Mouse (Mus musculus) embryonic stem cell, embryonic (primary cell): ENCODE measurements around the gene Slc6a6.

Experiments
- CTCF ChIA-PET, 4 experiments: fragments of 300-600 bp in 2 of 4; fragments of 350-600 bp in 2 of 4; sonication (Branson Sonifier 250); formaldehyde crosslinking; loops; one replicate each; lab custom pipeline; 2022; ENCODE audit warnings: inconsistent platforms in 2 of 4; lab: Charles Lee
- POLR2A ChIA-PET, 4 experiments: fragments of 300-600 bp in 2 of 4; fragments of 350-600 bp in 2 of 4; sonication (Branson Sonifier 250); formaldehyde crosslinking; loops; one replicate each; lab custom pipeline; 2022; ENCODE audit warnings: antibody characterized with exemption in 4 of 4, inconsistent platforms in 1 of 4; lab: Charles Lee

Gene Slc6a6

DNA sequence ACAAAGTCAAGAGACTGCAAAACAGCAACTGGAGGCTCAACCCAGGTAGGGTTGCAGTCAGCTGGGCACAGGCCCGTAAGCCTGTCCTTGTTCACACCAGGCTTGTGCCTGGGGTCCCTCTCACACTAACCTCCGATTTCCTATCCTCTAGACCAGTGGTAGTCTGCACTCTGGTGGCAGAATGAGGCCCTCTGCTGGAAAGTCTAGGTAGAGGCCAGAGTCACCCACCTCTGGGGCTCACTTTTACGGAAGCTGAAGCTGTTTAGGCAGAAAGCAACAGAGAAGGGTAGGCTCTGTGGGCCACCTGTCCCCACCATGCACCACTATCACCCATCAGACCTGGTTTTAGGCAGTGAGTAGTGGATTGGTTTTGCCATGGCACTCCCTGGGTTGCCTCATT lies 67.1 kb downstream of the Slc6a6 start:
- POLR2A ChIA-PET, result interaction anchor here in 2 of 4 experiments (0.5 to 1.5 kb wide), 8 partner anchors 9 to 372 kb away, joined by 3 to 4 read pairs (median 3); partner anchors contain the start of gene Slc6a6 (in 1 of the 2)
- CTCF ChIA-PET, result interaction anchor here (0.5 to 2.7 kb wide), 18 partner anchors 9 to 751 kb away, joined by 3 to 19 read pairs (median 3); no protein-coding TSS in a partner anchor

- CTCF ChIA-PET, result no interaction called here
- POLR2A ChIA-PET, result interaction anchor here in 1 of 4 experiments (0.7 to 1.8 kb wide), 3 partner anchors 13 to 177 kb away, joined by 3 to 4 read pairs (median 3); no protein-coding TSS in a partner anchor
Observed at GRCm38 (mm10) chr6:91752884-91753283, 69.0 kb downstream of the Slc6a6 start.

DNA sequence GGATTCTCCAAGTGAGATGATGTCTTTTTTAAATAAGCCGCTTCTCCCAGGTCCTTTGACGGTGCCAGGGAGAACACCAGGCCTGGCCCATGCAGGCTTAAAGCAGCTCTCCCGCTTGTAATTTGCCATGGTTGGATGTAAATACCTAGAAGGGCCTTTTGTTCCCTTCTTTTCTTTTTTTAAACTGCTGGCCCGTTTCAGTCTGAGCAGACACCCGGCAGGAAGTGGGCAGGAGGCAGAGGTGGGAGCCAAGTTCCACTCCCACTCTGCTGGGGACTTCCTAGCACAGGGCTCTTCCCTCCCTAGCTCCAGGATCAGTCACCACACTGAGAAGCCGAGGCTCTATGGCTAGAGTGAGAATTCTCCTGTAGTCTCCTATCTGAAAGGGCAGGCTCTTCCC lies 70.2 kb downstream of the Slc6a6 start:
- ChIA-PET POLR2A (interaction anchor here in 2 of 4 experiments (0.9 to 1.8 kb wide), 6 partner anchors 10 to 88 kb away, joined by 3 to 4 read pairs (median 3); partner anchors contain the start of gene Slc6a6 (in 1 of the 2)), CTCF (interaction anchor here in 1 of 4 experiments (0.9 to 1.6 kb wide), 2 partner anchors 99 to 320 kb away, joined by 3 to 4 read pairs; no protein-coding TSS in a partner anchor)

GRCm38 (mm10) chr6:91754845-91755244 lies 71.0 kb downstream of the Slc6a6 start:
- CTCF ChIA-PET, result interaction anchor here in 3 of 4 experiments (0.6 to 1.6 kb wide), 6 partner anchors 15 to 319 kb away, joined by 3 to 5 read pairs (median 3); no protein-coding TSS in a partner anchor
- POLR2A ChIA-PET, result interaction anchor here in 1 of 4 experiments (0.9 to 1.8 kb wide), 6 partner anchors 11 to 89 kb away, joined by 3 to 4 read pairs (median 3); no protein-coding TSS in a partner anchor

DNA sequence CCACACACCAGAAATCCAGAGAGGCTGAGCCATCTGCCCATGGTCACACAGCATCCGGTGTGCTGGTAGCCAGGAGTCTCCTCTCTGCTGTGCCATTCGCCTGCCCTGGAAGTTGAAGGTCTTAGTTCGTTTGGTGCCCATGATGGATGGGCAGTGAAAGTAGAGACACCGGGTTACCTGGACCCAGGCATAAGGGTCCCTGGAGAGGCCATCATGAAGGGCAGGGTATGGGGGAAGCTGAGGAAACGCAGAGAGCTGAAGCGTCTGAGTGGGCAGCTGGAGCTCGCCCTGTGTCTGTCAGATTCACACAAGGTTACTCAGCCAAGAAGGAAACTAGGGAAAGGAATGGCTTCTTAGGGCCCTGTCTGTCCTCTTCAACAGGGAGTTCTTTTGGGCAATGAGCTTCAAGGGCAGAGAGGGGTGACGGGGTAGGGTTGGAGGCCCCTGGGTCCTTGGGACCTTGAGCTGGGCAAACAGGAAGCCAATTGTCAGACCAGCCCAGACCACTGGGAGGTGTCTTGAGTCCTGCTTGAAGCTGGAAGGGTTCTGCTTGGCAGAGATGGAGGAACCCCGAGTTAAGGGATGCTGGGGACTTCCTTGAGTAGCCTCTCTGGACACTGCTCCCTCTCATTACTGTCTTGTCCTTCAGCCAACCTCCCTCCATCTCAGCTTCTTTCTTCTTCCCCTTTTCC lies 78.3 kb downstream of the Slc6a6 start:
- ChIA-PET POLR2A (interaction anchor here in 2 of 4 experiments (0.6 to 1.9 kb wide), 13 partner anchors 8 to 329 kb away, joined by 3 to 5 read pairs (median 3); partner anchors contain the start of gene Nr2c2 (in 1 of the 2)), CTCF (interaction anchor here in 2 of 4 experiments (0.9 to 1.3 kb wide), 2 partner anchors 18 to 235 kb away, joined by 4 read pairs; no protein-coding TSS in a partner anchor)

GRCm38 (mm10) chr6:91767550-91767949 lies 83.7 kb downstream of the Slc6a6 start:
- CTCF ChIA-PET, result interaction anchor here in 3 of 4 experiments (0.6 to 1.0 kb wide), 3 partner anchors 85 to 487 kb away, joined by 3 read pairs; no protein-coding TSS in a partner anchor
- POLR2A ChIA-PET, result interaction anchor here in 1 of 4 experiments (0.7 to 1.2 kb wide), 2 partner anchors 75 to 335 kb away, joined by 4 to 5 read pairs; no protein-coding TSS in a partner anchor

GRCm38 (mm10) chr6:91773951-91774350 lies 90.1 kb downstream of the Slc6a6 start:
- ChIA-PET POLR2A (interaction anchor here in 1 of 4 experiments (1.5 kb wide), 1 partner anchor 11 kb away, joined by 5 read pairs; no protein-coding TSS in a partner anchor), CTCF (interaction anchor here in 3 of 4 experiments (0.5 to 0.6 kb wide), 3 partner anchors 18 to 289 kb away, joined by 3 to 5 read pairs (median 4); no protein-coding TSS in a partner anchor)

- POLR2A ChIA-PET, result no interaction called here
- CTCF ChIA-PET, result interaction anchor here in 3 of 4 experiments (0.6 to 2.2 kb wide), 8 partner anchors 16 to 295 kb away, joined by 3 to 6 read pairs (median 4); no protein-coding TSS in a partner anchor
Observed at GRCm38 (mm10) chr6:91776543-91776942, 92.7 kb downstream of the Slc6a6 start.

- ChIA-PET POLR2A (interaction anchor here in 1 of 4 experiments (1.5 kb wide), 1 partner anchor 16 kb away, joined by 3 read pairs; no protein-coding TSS in a partner anchor), CTCF (interaction anchor here in 3 of 4 experiments (0.6 to 1.2 kb wide), 3 partner anchors 16 to 202 kb away, joined by 3 to 4 read pairs (median 4); no protein-coding TSS in a partner anchor)
Observed at GRCm38 (mm10) chr6:91779206-91779605, 95.4 kb downstream of the Slc6a6 start.

DNA sequence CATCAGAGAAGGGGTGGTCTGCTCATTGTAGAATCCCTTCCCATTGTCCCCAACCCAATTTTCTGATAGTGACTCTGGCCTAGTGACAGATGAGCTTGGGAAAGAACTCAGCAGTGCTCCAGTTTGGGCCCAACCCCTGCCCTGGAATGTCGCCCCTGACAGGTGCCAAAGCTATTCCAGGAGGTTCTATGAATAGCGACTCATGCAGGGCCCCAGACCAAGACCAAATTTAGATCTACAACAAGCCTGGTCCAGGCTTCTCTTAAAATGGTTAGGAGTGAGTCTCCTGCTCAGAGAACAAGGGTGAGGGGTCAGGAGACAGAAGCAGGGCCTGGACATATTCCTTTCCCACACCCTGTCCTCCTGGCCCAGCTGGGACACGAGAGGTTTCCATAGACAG lies 101.2 kb downstream of the Slc6a6 start:
- ChIA-PET CTCF (no interaction called here), POLR2A (interaction anchor here in 1 of 4 experiments (0.7 to 1.6 kb wide), 2 partner anchors 10 to 22 kb away, joined by 3 to 4 read pairs; no protein-coding TSS in a partner anchor)

DNA sequence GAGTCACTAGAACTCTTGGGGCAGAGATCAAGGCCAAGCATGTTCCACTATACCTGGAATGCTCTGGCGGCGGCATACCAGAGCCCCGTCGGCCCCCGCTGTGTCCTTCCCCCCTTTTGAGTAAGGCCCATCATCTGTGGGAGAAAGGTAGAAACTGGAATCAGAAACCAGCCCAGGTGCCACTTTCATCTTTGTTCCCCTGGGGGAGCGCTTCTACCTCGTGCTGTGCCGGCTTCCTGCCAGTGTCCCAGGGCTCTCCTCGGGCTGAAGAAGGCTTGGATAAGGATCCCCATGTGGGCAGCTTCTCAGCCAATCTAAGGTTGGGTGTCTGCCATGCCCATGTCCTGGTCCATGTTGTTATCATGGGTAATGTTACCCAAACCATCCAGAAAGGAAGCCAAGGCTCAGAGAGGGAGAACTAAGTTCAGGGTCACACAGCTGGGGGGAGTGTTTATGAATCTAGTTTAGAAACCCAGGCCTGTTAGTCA lies 104.5 kb downstream of the Slc6a6 start:
- ChIA-PET POLR2A (no interaction called here), CTCF (no interaction called here)

DNA sequence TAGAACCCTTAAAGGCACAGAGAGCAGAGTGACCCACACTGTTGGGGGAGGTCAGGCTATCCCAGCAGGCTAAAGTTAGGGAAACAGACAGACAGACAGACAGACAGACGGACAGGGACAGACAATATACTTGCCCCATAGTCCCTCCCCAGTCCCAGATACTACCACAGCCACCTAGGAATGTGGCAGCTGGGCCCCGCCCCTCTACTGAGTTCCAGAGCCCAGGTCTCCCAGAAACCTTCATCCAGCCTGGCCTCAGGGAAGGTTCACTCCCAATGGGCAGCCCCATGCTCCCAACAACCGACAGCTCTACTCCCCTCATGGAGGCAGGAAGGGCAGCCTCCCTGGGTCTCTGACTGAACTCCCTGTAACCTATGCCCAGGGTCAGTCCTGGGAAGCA lies 111.8 kb downstream of the Slc6a6 start:
- POLR2A ChIA-PET, result interaction anchor here in 1 of 4 experiments (1.0 to 1.5 kb wide), 3 partner anchors 10 to 16 kb away, joined by 3 to 4 read pairs (median 3); no protein-coding TSS in a partner anchor
- CTCF ChIA-PET, result interaction anchor here in 2 of 4 experiments (0.5 to 0.6 kb wide), 2 partner anchors 206 to 220 kb away, joined by 3 to 6 read pairs; no protein-coding TSS in a partner anchor

DNA sequence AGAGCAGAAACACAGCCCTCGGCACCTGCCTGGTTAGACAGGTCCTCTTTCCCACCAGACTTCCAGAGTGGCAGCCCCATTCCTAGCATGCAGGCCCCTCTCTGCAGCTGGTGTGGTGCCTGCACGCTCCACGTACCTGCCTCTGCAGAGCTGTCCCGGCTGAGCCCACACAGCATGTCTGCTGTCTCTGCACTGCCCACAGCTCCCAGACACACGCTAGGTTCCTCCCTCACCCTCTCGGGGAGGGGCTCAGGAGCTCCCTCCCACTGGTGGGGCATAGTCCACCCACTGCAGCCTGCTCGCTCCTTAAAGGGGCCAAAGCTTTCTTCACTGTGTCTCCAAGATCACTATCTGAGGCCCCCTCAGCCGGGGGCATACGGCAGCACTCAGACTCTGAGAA lies 112.2 kb downstream of the Slc6a6 start:
- ChIA-PET POLR2A (interaction anchor here in 1 of 4 experiments (1.0 to 1.5 kb wide), 2 partner anchors 10 to 11 kb away, joined by 3 to 4 read pairs; no protein-coding TSS in a partner anchor), CTCF (interaction anchor here in 3 of 4 experiments (0.5 to 1.1 kb wide), 3 partner anchors 19 to 220 kb away, joined by 3 to 6 read pairs (median 4); no protein-coding TSS in a partner anchor)

GRCm38 (mm10) chr6:91796736-91797135 lies 112.9 kb downstream of the Slc6a6 start:
- CTCF ChIA-PET, result interaction anchor here in 2 of 4 experiments (0.6 to 1.1 kb wide), 2 partner anchors 20 to 26 kb away, joined by 4 to 10 read pairs; no protein-coding TSS in a partner anchor

GRCm38 (mm10) chr6:91798496-91798895 lies 114.6 kb downstream of the Slc6a6 start:
- CTCF ChIA-PET, result no interaction called here
- POLR2A ChIA-PET, result interaction anchor here in 1 of 4 experiments (0.9 kb wide), 1 partner anchor 44 kb away, joined by 3 read pairs; no protein-coding TSS in a partner anchor

More at GRCm38 (mm10) chr6:91796736-91797135, 112.9 kb downstream of the Slc6a6 start:
- POLR2A ChIA-PET, result no interaction called here

DNA sequence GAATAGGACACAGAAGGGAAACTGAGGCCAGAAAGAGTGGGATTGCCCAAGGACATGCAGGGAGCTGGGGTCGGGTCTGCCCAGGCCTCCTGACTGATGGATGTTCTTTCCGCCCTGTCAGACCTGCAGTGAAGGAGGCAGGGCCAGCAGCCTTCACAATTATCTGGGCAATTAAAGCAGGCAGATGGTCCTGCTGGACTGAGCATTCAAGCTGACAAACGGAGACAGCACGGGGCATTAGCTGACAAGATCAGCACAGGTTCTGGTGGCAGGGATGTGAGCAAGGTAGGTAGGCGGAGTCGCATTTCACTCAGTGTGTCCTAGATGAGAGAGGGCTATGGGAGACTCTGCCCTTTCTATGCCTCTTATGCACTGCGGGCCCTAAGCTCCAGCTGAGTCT lies 120.3 kb downstream of the Slc6a6 start:
- ChIA-PET CTCF (interaction anchor here in 2 of 4 experiments (0.6 to 0.9 kb wide), 2 partner anchors 53 to 297 kb away, joined by 3 read pairs; no protein-coding TSS in a partner anchor), POLR2A (interaction anchor here in 3 of 4 experiments (0.6 to 1.3 kb wide), 4 partner anchors 40 to 984 kb away, joined by 3 to 7 read pairs (median 3); partner anchors contain the start of gene Ccdc174 (in 1 of the 3))

DNA sequence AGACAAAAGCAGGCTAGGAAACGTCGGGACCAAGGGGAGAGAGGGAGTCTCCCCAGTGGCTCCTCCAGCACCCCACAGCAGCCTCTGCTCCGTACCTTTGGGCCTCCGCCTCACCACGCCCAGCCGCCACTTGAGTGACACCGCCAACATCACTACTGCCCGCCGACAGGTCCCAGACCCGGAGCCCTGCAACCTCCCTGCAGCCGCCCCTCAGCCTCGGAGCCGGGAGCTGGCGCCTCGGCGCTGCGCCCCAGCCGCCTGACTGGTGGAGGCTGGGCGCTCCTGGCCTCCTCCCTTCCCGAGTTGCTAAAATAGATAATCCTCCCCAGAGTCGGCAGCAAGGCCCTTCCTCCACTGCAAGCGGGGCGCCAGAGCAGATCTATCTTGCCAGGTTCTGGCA lies 123.3 kb downstream of the Slc6a6 start:
- POLR2A ChIA-PET, result interaction anchor here in 3 of 4 experiments (0.7 to 1.1 kb wide), 5 partner anchors 12 to 252 kb away, joined by 3 to 5 read pairs (median 4); no protein-coding TSS in a partner anchor
- CTCF ChIA-PET, result interaction anchor here in 1 of 4 experiments (0.7 kb wide), 1 partner anchor 343 kb away, joined by 3 read pairs; no protein-coding TSS in a partner anchor
